Mouse (Mus musculus) layer of hippocampus, adult 8-10 months (tissue): ENCODE results near the gene Gm49373. TPM values are rescaled to one million over a fixed set of nuclear protein-coding genes. Genes with fewer than 3 reads are reported as not detected.

ENCODE experiments used
- DNase-seq, 2 experiments: peaks; one replicate each; pipeline ENCODE4 v3.0.0; 2022; ENCODE audit warnings: low spot score in 2 of 2
- microRNA-seq, 2 experiments: library from miRNA; unstranded; fragments of <30 nt; microRNA quantifications; one replicate each; pipeline ENCODE4 v1.2.0; 2022
- total RNA-seq, 4 experiments: library from RNA; stranded (reverse); gene quantifications; 2 replicates each; pipeline ENCODE4 v1.2.4; 2022

The Gm49373 gene
- total RNA-seq, 4 experiments from 2014 or later, result 1.2 to 2.3 (median 2.2) TPM

GRCm38 (mm10) chr9:21029291-21030054 is 43.4 kb downstream of the Gm49373 start, which contains the start of gene Icam4:
Gene Icam4, plus strand, starts transcription at chr9:21029373.
- DNase-seq, result peak in 1 of 2 experiments; percentile 73

- no peak for DNase-seq
Observed at GRCm38 (mm10) chr9:21028560-21029110, 44.3 kb downstream of the Gm49373 start.

- no peak for DNase-seq
Observed at GRCm38 (mm10) chr9:21027774-21028290, 45.1 kb downstream of the Gm49373 start.

GRCm38 (mm10) chr9:21026849-21027248 is 46.0 kb downstream of the Gm49373 start:
- DNase-seq, result no peak

- no peak for DNase-seq
Observed at GRCm38 (mm10) chr9:21025258-21025810, 47.6 kb downstream of the Gm49373 start.

- DNase-seq, result no peak
Observed at GRCm38 (mm10) chr9:21022726-21023125, 50.2 kb downstream of the Gm49373 start.

- no peak for DNase-seq
Observed at GRCm38 (mm10) chr9:21022288-21022687, 50.6 kb downstream of the Gm49373 start.

- DNase-seq, result no peak
Observed at GRCm38 (mm10) chr9:21021363-21021762, 51.5 kb downstream of the Gm49373 start.

GRCm38 (mm10) chr9:21018600-21018999 is 54.3 kb downstream of the Gm49373 start:
- DNase-seq, result no peak

- no peak for DNase-seq
Observed at GRCm38 (mm10) chr9:21017177-21017575, 55.7 kb downstream of the Gm49373 start.

GRCm38 (mm10) chr9:21016331-21017176 is 56.3 kb downstream of the Gm49373 start:
- DNase-seq, result no peak

GRCm38 (mm10) chr9:21015571-21016130 is 57.2 kb downstream of the Gm49373 start, which contains the start of gene Icam1:
Gene Icam1, plus strand, starts transcription at chr9:21015985.
- no peak for DNase-seq

GRCm38 (mm10) chr9:21014691-21015570 is 58.0 kb downstream of the Gm49373 start:
- DNase-seq, result no peak

Small RNA genes lying within 50 kb of the gene (microRNA-seq; reads per million reads assigned to microRNA genes)
- gene Mir1900 (0.25 to 0.32 reads per million in 2 experiments), gene Mir7082 (0.96 to 1.0 reads per million in 2 experiments)

Other genes with a start within 250 kb of the Gm49373 start
- 10 to 100 TPM; 83.6 to 95.7 (median 90.0) TPM for gene A230050P20Rik, start 204.5 kb downstream of the Gm49373 start, total RNA-seq
- 1 to 10 TPM; 6.8 to 8.9 (median 8.5) TPM for gene Angptl6, start 193.4 kb downstream of the Gm49373 start, total RNA-seq
- gene Ppan, start 184.9 kb downstream of the Gm49373 start, total RNA-seq, result 10 to 100 TPM; 21.8 to 28.1 (median 24.6) TPM
- gene Eif3g, start 174.5 kb downstream of the Gm49373 start, total RNA-seq, result 100 to 1,000 TPM; 118 to 139 (median 131) TPM
- 10 to 100 TPM; 32.9 to 38.4 (median 35.2) TPM for gene Dnmt1, start 113.2 kb downstream of the Gm49373 start, total RNA-seq
- 1 to 10 TPM; 1.3 to 4.4 (median 3.7) TPM for gene S1pr2, start 96.3 kb downstream of the Gm49373 start, total RNA-seq
- 10 to 100 TPM; 60.1 to 65.7 (median 61.0) TPM for gene Mrpl4, start 70.4 kb downstream of the Gm49373 start, total RNA-seq
- gene Icam1, start 57.1 kb downstream of the Gm49373 start, total RNA-seq, result 1 to 10 TPM; 2.8 to 9.8 (median 6.3) TPM
- 1 to 10 TPM in 3 of 4 experiments, under 1 TPM in 1; 0.49 to 1.8 (median 1.4) TPM for gene Icam4, start 43.7 kb downstream of the Gm49373 start, total RNA-seq
- gene Icam5, start 41.0 kb downstream of the Gm49373 start, total RNA-seq, result 100 to 1,000 TPM; 302 to 315 (median 304) TPM
- gene Zglp1, start 6.0 kb downstream of the Gm49373 start, total RNA-seq, result 1 to 10 TPM in 1 of 4 experiments, under 1 TPM in 1, not detected in 2; 0.87 to 1.1 TPM
- 10 to 100 TPM; 47.3 to 69.6 (median 59.3) TPM for gene Fdx1l, start 518 bp upstream of the Gm49373 start, total RNA-seq
- 1 to 10 TPM; 2.7 to 5.4 (median 4.0) TPM for gene Gm38431, start 18.9 kb upstream of the Gm49373 start, total RNA-seq
- 10 to 100 TPM; 26.7 to 35.4 (median 31.6) TPM for gene Raver1, start 18.9 kb upstream of the Gm49373 start, total RNA-seq
- 10 to 100 TPM; 17.1 to 20.7 (median 18.7) TPM for gene Tyk2, start 58.1 kb upstream of the Gm49373 start, total RNA-seq
- 100 to 1,000 TPM; 116 to 151 (median 131) TPM for gene Cdc37, start 76.9 kb upstream of the Gm49373 start, total RNA-seq
- gene Pde4a, start 92.6 kb upstream of the Gm49373 start, total RNA-seq, result 10 to 100 TPM; 86.6 to 99.1 (median 93.6) TPM
- gene Keap1, start 166.3 kb upstream of the Gm49373 start, total RNA-seq, result 10 to 100 TPM; 52.8 to 60.0 (median 56.6) TPM
- gene S1pr5, start 175.3 kb upstream of the Gm49373 start, total RNA-seq, result 10 to 100 TPM; 11.3 to 19.1 (median 14.6) TPM
- 10 to 100 TPM; 37.3 to 45.0 (median 38.1) TPM for gene Atg4d, start 192.2 kb upstream of the Gm49373 start, total RNA-seq
- 10 to 100 TPM; 43.2 to 48.9 (median 44.5) TPM for gene Kri1, start 214.9 kb upstream of the Gm49373 start, total RNA-seq
- 10 to 100 TPM; 48.8 to 61.6 (median 55.9) TPM for gene Cdkn2d, start 218.3 kb upstream of the Gm49373 start, total RNA-seq
- 1 to 10 TPM in 3 of 4 experiments, under 1 TPM in 1; 0.35 to 2.0 (median 1.6) TPM for gene Ap1m2, start 239.2 kb upstream of the Gm49373 start, total RNA-seq
- 10 to 100 TPM; 55.2 to 74.2 (median 64.7) TPM for gene Slc44a2, start 247.6 kb upstream of the Gm49373 start, total RNA-seq